Mouse (Mus musculus): Measurements from ENCODE around the gene Kctd4. TPM values are rescaled to one million over a fixed set of nuclear protein-coding genes. Genes with fewer than 3 reads are reported as not detected.

Kctd4 gene
- total and polyA plus RNA-seq, 3 experiments = 0.01 to 0.08 TPM; not detected in 1

Other genes with a start within 250 kb of the Kctd4 start
- 15.3 and 16.7 TPM in 2 replicates for gene Cog3, start 200.5 kb upstream of the Kctd4 start, total RNA-seq (2012; rRNA removed)
- gene Cog3, start 200.5 kb upstream of the Kctd4 start, polyA plus RNA-seq (2012; ENCODE audit: insufficient read depth in 1 of 2, insufficient read length in 2 of 2, low read depth in 1 of 2, low replicate concordance in 2 of 2, missing spikeins in 1 of 2) = 10 to 100 TPM; 15.3 to 46.1 TPM
- 20.3 and 25.9 TPM in 2 replicates for gene Slc25a30, start 168.0 kb upstream of the Kctd4 start, total RNA-seq (2012; rRNA removed)
- 10 to 100 TPM in 1 of 2 experiments, not detected in 1; 24.0 TPM for gene Slc25a30, start 168.0 kb upstream of the Kctd4 start, polyA plus RNA-seq (2012; ENCODE audit: insufficient read depth in 1 of 2, insufficient read length in 2 of 2, low read depth in 1 of 2, low replicate concordance in 2 of 2, missing spikeins in 1 of 2)
- gene Tpt1, start 109.9 kb upstream of the Kctd4 start, total RNA-seq (2012; rRNA removed) = 652 and 695 TPM in 2 replicates
- 1,000 to 10,000 TPM in 1 of 2 experiments, 100 to 1,000 TPM in 1; 817 to 1,342 TPM for gene Tpt1, start 109.9 kb upstream of the Kctd4 start, polyA plus RNA-seq (2012; ENCODE audit: insufficient read depth in 1 of 2, insufficient read length in 2 of 2, low read depth in 1 of 2, low replicate concordance in 2 of 2, missing spikeins in 1 of 2)
- gene Gtf2f2, start 55.9 kb downstream of the Kctd4 start, total RNA-seq (2012; rRNA removed) = 59.9 and 71.2 TPM in 2 replicates
- 10 to 100 TPM in 1 of 2 experiments, not detected in 1; 57.6 TPM for gene Gtf2f2, start 55.9 kb downstream of the Kctd4 start, polyA plus RNA-seq (2012; ENCODE audit: insufficient read depth in 1 of 2, insufficient read length in 2 of 2, low read depth in 1 of 2, low replicate concordance in 2 of 2, missing spikeins in 1 of 2)
- gene Gpalpp1, start 155.8 kb downstream of the Kctd4 start, total RNA-seq (2012; rRNA removed) = 16.3 and 18.9 TPM in 2 replicates
- gene Gpalpp1, start 155.8 kb downstream of the Kctd4 start, polyA plus RNA-seq (2012; ENCODE audit: insufficient read depth in 1 of 2, insufficient read length in 2 of 2, low read depth in 1 of 2, low replicate concordance in 2 of 2, missing spikeins in 1 of 2) = 10 to 100 TPM in 1 of 2 experiments, not detected in 1; 18.3 TPM
- 15.4 and 20.6 TPM in 2 replicates for gene Nufip1, start 155.9 kb downstream of the Kctd4 start, total RNA-seq (2012; rRNA removed)
- 10 to 100 TPM; 21.6 to 36.5 TPM for gene Nufip1, start 155.9 kb downstream of the Kctd4 start, polyA plus RNA-seq (2012; ENCODE audit: insufficient read depth in 1 of 2, insufficient read length in 2 of 2, low read depth in 1 of 2, low replicate concordance in 2 of 2, missing spikeins in 1 of 2)